Mouse (Mus musculus) heart, postnatal 0 days (tissue): Measurements from ENCODE around the gene Zfp420.

Experiments used
- CTCF ChIP-seq: IDR thresholded peaks from 2 replicates; pipeline ENCODE4 v1.5.1; 2016; ENCODE audit warnings: antibody characterized with exemption, control low read depth, low read depth
- EP300 ChIP-seq: IDR thresholded peaks from 2 replicates; pipeline ENCODE4 v1.6.1; 2016; ENCODE audit warnings: antibody characterized with exemption, low read depth

DNA sequence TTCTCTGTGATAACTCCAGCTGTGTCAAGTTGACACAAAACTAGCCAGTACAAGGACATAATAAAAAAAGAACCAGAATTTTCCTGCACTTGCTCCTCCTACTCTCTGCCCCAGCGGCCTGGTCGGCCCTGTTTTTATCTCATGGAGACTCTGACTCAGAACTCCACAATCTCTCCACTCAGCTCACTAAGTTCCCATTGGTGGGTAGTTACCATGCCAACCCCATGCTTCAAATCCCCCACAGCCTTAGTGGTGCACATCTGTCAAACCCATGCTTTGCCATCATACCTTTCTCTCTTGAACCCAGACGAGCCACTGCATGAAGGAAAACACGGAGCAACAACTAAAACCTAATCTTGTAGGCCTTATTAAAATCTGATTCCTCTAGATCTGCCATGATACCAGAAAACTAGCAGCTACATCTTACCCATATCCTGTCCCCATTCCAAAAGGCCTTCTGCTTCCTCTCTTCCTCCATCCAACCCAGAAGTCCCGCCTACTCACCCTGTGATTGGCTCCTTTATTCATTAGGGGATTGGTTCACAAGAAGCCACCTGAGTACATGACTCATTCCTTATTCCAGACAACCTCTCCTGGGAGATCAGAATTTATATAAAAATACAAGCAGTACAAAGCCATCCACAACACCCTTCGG, 61.8 kb downstream of the Zfp420 start:
- TF ChIP-seq CTCF (no peak), EP300 (no peak)
